Mouse (Mus musculus) T-helper 17 cell (primary cell): ENCODE data around the gene Bex4.

ENCODE experiments used
- in situ Hi-C, 2 experiments: fragments of 300-600 bp; cut with MboI, MseI; formaldehyde crosslinking; loops; 1 replicate in 1 of 2; 2 replicates in 1 of 2; pipeline ENCODE4 v1.15.1; 2025; ENCODE audit warnings: high pct_unique_total_duplicates in 2 of 2

Bex4 gene

DNA sequence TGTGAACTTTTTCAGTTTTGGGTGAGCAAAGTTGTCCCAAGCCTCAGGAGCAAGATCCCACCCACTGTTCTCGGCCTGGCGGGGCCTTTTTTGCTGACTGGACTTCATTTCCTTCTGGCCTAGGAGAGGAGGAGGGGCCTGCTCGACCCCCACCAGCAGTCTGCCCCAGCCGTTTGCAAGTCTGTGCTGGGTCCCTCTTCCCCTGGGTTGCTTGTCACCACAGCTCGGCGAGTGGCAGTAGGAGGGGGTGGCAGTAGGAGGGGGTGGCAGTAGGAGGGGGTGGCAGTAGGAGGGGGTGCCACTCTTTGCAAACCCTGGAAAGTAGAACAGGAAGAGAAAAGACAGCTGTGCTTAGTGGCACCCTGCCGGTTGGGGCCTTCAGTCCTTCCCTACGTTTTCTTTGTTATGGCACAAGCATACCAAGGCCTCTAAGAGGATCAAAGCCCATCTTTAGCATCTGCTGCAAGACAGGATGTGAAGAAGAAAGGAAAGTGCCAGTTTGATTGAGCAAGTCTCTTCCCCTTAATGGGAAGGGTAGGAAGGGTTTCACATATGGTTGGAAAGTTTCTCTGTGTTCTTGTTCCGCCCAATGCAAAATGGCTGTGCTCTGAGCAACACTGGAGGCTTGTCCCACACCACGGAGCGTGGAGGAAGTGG, 42.2 kb downstream of the Bex4 start:
- in situ Hi-C loops: no loop called here

DNA sequence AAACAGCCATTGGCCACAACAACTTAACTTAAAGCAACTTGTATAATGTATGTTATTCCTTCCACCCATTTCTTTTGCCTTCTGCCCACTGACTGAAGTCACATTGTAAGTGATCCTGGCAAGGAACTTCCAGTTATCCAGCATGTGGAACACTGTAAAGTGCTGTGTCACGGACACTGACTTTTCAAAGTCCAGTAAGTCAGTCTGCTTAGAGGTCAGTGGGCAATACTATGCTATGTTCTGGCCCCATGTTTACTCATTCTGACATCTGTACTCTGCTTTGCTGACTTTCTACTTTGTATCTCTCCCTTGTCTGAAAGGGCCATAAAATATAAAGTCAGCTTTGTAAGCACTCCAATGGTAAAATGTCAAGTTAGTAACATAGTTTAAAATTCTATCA, 44.3 kb downstream of the Bex4 start:
- in situ Hi-C loops: no loop called here
